24 mouse cellular contexts compared by ENCODE assay signal in genomic region chr17:67702941-67703340, GRCm38 (mm10). TPM values are rescaled to one million over a fixed set of nuclear protein-coding genes. Genes with fewer than 3 reads are reported as not detected.
"Had no signal": no experiment of that assay in that cellular context is flagged by ENCODE, and none has a peak within 500 bp of the region (broad histone marks: within the 10 kb centered on the region; RNA-seq: fewer than 3 reads in every experiment).

No protein-coding gene starts in this region.

- H3K36me3 ChIP-seq: heart, embryonic 10.5 days; heart, embryonic 12.5 days; intestine, embryonic 15.5 days; limb, embryonic 10.5 days; limb, embryonic 12.5 days had no signal

- DNase-seq: gastrocnemius, adult 2 months; gastrocnemius, postnatal 10 days; gastrocnemius, postnatal 25 days; heart, adult 18-20 months; heart, postnatal 10 days; heart, postnatal 4 days; kidney, adult 18-20 months; kidney, adult 8-10 months; kidney, postnatal 10 days; kidney, postnatal 25 days; kidney, postnatal 4 days; liver had no signal

- H3K9me3 ChIP-seq: heart, embryonic 10.5 days; heart, embryonic 12.5 days; intestine, embryonic 15.5 days; limb, embryonic 10.5 days; limb, embryonic 12.5 days had no signal

- H3K27ac ChIP-seq: gastrocnemius, adult 2 months; heart, embryonic 10.5 days; hindbrain, embryonic 14.5 days; intestine, embryonic 15.5 days; layer of hippocampus, adult 2 months; left cerebral cortex, adult 2 months; limb, embryonic 10.5 days; limb, embryonic 12.5 days had no signal

- ATAC-seq: hindbrain, embryonic 16.5 days; inflammation-experienced regulatory T-cells, adult 6 months; intestine, embryonic 15.5 days; intestine, postnatal 0 days had no signal

- H3K9ac ChIP-seq: heart, embryonic 12.5 days; hindbrain, embryonic 14.5 days; intestine, embryonic 15.5 days; limb, embryonic 12.5 days had no signal

- H3K4me3 ChIP-seq: gastrocnemius, adult 2 months; heart, embryonic 10.5 days; heart, embryonic 12.5 days; intestine, embryonic 15.5 days; layer of hippocampus, adult 2 months; left cerebral cortex, adult 2 months; limb, embryonic 10.5 days; limb, embryonic 12.5 days had no signal

- H3K27me3 ChIP-seq: intestine, embryonic 15.5 days had no signal

- H3K4me2 ChIP-seq: heart, embryonic 12.5 days; hindbrain, embryonic 14.5 days; intestine, embryonic 15.5 days; limb, embryonic 12.5 days had no signal

RNA-seq across cellular contexts. Expression of gene Lama1, which starts 5.9 kb away (rescaled TPM):
- total RNA-seq: granulocyte monocyte progenitor cell, adult 5-6 weeks had no signal
- polyA plus RNA-seq: inflammation-experienced regulatory T-cells, adult 6 months had no signal
